Mouse (Mus musculus) forebrain, embryonic 10.5 days (tissue): ENCODE measurements around the gene 1600002K03Rik. TPM values are rescaled to one million over a fixed set of nuclear protein-coding genes. Genes with fewer than 3 reads are reported as not detected.
"Not testable (repeated sequence)": the region's sequence is repeated elsewhere in the genome, so short reads cannot be mapped to it uniquely, and the experiment has no call there.

Experiments
- DNase-seq: peaks from one replicate; pipeline ENCODE4 v3.0.0-alpha.2; 2017; ENCODE audit warnings: low spot score; ENCODE audit errors: extremely low spot score
- H3K27ac ChIP-seq: fragments of 300-500 bp; sonication (generic); 2 replicates; pipeline ENCODE4 v1.5.1; 2016; ENCODE audit warnings: mild to moderate bottlenecking
- H3K27me3 ChIP-seq: fragments of 300-500 bp; sonication (generic); 2 replicates; pipeline ENCODE4 v1.6.1; 2016; ENCODE audit warnings: mild to moderate bottlenecking; ENCODE audit not compliant: poor library complexity, severe bottlenecking
- H3K36me3 ChIP-seq: fragments of 300-500 bp; sonication (generic); replicated peaks from 2 replicates; pipeline ENCODE4 v1.6.1; 2016; ENCODE audit warnings: mild to moderate bottlenecking, moderate library complexity
- H3K4me1 ChIP-seq: fragments of 300-500 bp; sonication (generic); 2 replicates; pipeline ENCODE4 v1.6.1; 2016
- H3K4me3 ChIP-seq: fragments of 300-500 bp; sonication (generic); 2 replicates; pipeline ENCODE4 v1.5.1; 2016; ENCODE audit warnings: mild to moderate bottlenecking, moderate library complexity
- H3K9me3 ChIP-seq: fragments of 300-500 bp; sonication (generic); 2 replicates; pipeline ENCODE4 v1.6.1; 2016; ENCODE audit warnings: mild to moderate bottlenecking, moderate library complexity
- WGBS: fragments of 180-500 bp; shearing (Covaris S2); methylation state at CpG from one replicate; pipeline ENCODE4 v1.1.7; 2016; 5-methylcytosine and 5-hydroxymethylcytosine counted together
- polyA plus RNA-seq: library from polyadenylated mRNA; unstranded; fragments of >200 nt; fragmentation: Nextera tagmentation; extraction: Ambion mirVana; gene quantifications from 2 replicates; pipeline ENCODE4 v1.2.1, GENCODE M21; 2016

1600002K03Rik gene
- polyA plus RNA-seq, 1 experiment from 2014 or later: 10.7 TPM

- H3K27ac ChIP-seq: peak overlapping the region; percentile 84
- WGBS: 12% methylated on average over 16 of the region's 16 CpGs
- peak overlapping the region; percentile 18; the same call in 1 of the 2 replicates for H3K4me3 ChIP-seq
- H3K27me3 ChIP-seq: peaks cover 8% of the 10 kb centered on the region
- H3K4me1 ChIP-seq: peaks cover 20% of the 10 kb centered on the region
- H3K9me3 ChIP-seq: no peaks in the 10 kb centered on the region
- no peaks in the 10 kb centered on the region for H3K36me3 ChIP-seq
- no peak for DNase-seq
These were observed 42.5 kb downstream of the 1600002K03Rik start for GRCm38 (mm10) chr10:80215048-80215772.

GRCm38 (mm10) chr10:80220676-80221075 lies 47.9 kb downstream of the 1600002K03Rik start:
- DNase-seq: no peak
- 41% methylated on average over 8 of the region's 9 CpGs for WGBS
- peaks cover 5% of the 10 kb centered on the region for H3K27me3 ChIP-seq
- peaks cover 30% of the 10 kb centered on the region for H3K4me1 ChIP-seq
- H3K36me3 ChIP-seq: no peaks in the 10 kb centered on the region
- H3K27ac ChIP-seq: 0 out of 2 replicates have a peak overlapping the region, but pooled peaks have one; percentile 37
- no peaks in the 10 kb centered on the region for H3K9me3 ChIP-seq
- H3K4me3 ChIP-seq: no peak overlapping the region

GRCm38 (mm10) chr10:80223137-80223536 lies 50.4 kb downstream of the 1600002K03Rik start:
- not testable (repeated sequence) for H3K27me3 ChIP-seq, H3K27ac ChIP-seq, H3K36me3 ChIP-seq, H3K4me3 ChIP-seq, H3K9me3 ChIP-seq, DNase-seq
- H3K4me1 ChIP-seq: peaks cover 49% of the 10 kb centered on the region
- 97% methylated on average over 2 of the region's 2 CpGs for whole genome bisulfite sequencing

Other genes with a start within 250 kb of the 1600002K03Rik start
- 12.5 and 13.0 TPM in 2 replicates for gene Arid3a, start 245.9 kb upstream of the 1600002K03Rik start, polyA plus RNA-seq
- gene Wdr18, start 212.8 kb upstream of the 1600002K03Rik start, polyA plus RNA-seq: 165 and 167 TPM in 2 replicates
- gene Grin3b, start 202.2 kb upstream of the 1600002K03Rik start, polyA plus RNA-seq: 0.20 and 0.31 TPM in 2 replicates
- gene Tmem259, start 188.6 kb upstream of the 1600002K03Rik start, polyA plus RNA-seq: 8.4 and 9.6 TPM in 2 replicates
- 222 and 226 TPM in 2 replicates for gene Cnn2, start 184.4 kb upstream of the 1600002K03Rik start, polyA plus RNA-seq
- gene Abca7, start 176.4 kb upstream of the 1600002K03Rik start, polyA plus RNA-seq: 2.9 and 3.1 TPM in 2 replicates
- gene Arhgap45, start 156.3 kb upstream of the 1600002K03Rik start, polyA plus RNA-seq: 8.0 and 9.1 TPM in 2 replicates
- gene Polr2e, start 133.1 kb upstream of the 1600002K03Rik start, polyA plus RNA-seq: 279 and 286 TPM in 2 replicates
- gene Gpx4, start 125.8 kb upstream of the 1600002K03Rik start, polyA plus RNA-seq: 670 and 692 TPM in 2 replicates
- gene Sbno2, start 67.4 kb upstream of the 1600002K03Rik start, polyA plus RNA-seq: 14.7 and 15.6 TPM in 2 replicates
- gene Stk11, start 57.1 kb upstream of the 1600002K03Rik start, polyA plus RNA-seq: 14.4 and 18.1 TPM in 2 replicates
- 495 and 498 TPM in 2 replicates for gene Atp5d, start 34.3 kb upstream of the 1600002K03Rik start, polyA plus RNA-seq
- 6.8 and 7.3 TPM in 2 replicates for gene Cbarp, start 32.1 kb upstream of the 1600002K03Rik start, polyA plus RNA-seq
- gene Midn, start 24.7 kb upstream of the 1600002K03Rik start, polyA plus RNA-seq: 19.1 and 19.8 TPM in 2 replicates
- 90.9 and 116 TPM in 2 replicates for gene Cirbp, start 7.0 kb upstream of the 1600002K03Rik start, polyA plus RNA-seq
- gene Efna2, start 6.5 kb downstream of the 1600002K03Rik start, polyA plus RNA-seq: 23.2 and 24.2 TPM in 2 replicates
- 89.4 and 98.3 TPM in 2 replicates for gene Mum1, start 53.5 kb downstream of the 1600002K03Rik start, polyA plus RNA-seq
- 309 and 314 TPM in 2 replicates for gene Ndufs7, start 76.2 kb downstream of the 1600002K03Rik start, polyA plus RNA-seq
- 18.3 and 19.1 TPM in 2 replicates for gene Gamt, start 88.1 kb downstream of the 1600002K03Rik start, polyA plus RNA-seq
- 48.2 and 52.3 TPM in 2 replicates for gene Dazap1, start 88.5 kb downstream of the 1600002K03Rik start, polyA plus RNA-seq
- gene Rps15, start 119.5 kb downstream of the 1600002K03Rik start, polyA plus RNA-seq: 1,138 and 1,144 TPM in 2 replicates
- gene Apc2, start 123.0 kb downstream of the 1600002K03Rik start, polyA plus RNA-seq: 19.4 and 27.0 TPM in 2 replicates
- 56.4 and 60.2 TPM in 2 replicates for gene 2310011J03Rik, start 147.6 kb downstream of the 1600002K03Rik start, polyA plus RNA-seq
- gene Pcsk4, start 156.6 kb downstream of the 1600002K03Rik start, polyA plus RNA-seq: 5.7 and 6.7 TPM in 2 replicates
- 7.7 and 9.1 TPM in 2 replicates for gene Reep6, start 157.0 kb downstream of the 1600002K03Rik start, polyA plus RNA-seq
- 0.27 and 0.54 TPM in 2 replicates for gene Adamtsl5, start 175.5 kb downstream of the 1600002K03Rik start, polyA plus RNA-seq
- gene Plk5, start 183.5 kb downstream of the 1600002K03Rik start, polyA plus RNA-seq: 0.43 and 0.71 TPM in 2 replicates
- 6.8 and 7.0 TPM in 2 replicates for gene Mex3d, start 214.7 kb downstream of the 1600002K03Rik start, polyA plus RNA-seq
- 343 and 346 TPM in 2 replicates for gene Mbd3, start 226.6 kb downstream of the 1600002K03Rik start, polyA plus RNA-seq
- gene Uqcr11, start 233.9 kb downstream of the 1600002K03Rik start, polyA plus RNA-seq: 625 and 631 TPM in 2 replicates